Mouse (Mus musculus): Measurements from ENCODE around the gene Art4. TPM values are rescaled to one million over a fixed set of nuclear protein-coding genes. Genes with fewer than 3 reads are reported as not detected.

The Art4 gene
- total RNA-seq, 1 experiment from 2014 or later, result 7.4 TPM

Small RNAs within 50 kb of the gene (microRNA-seq; reads per million reads assigned to microRNA genes)
- 0 reads per million in 2 experiments for gene Gm44364

Other genes with a start within 250 kb of the Art4 start
- gene Plbd1, start 195.8 kb downstream of the Art4 start, total RNA-seq (2021), result 101 and 110 TPM in 2 replicates
- gene Gucy2c, start 76.0 kb downstream of the Art4 start, total RNA-seq (2021), result 0.08 and 0.22 TPM in 2 replicates
- 24.3 and 24.8 TPM in 2 replicates for gene Hist4h4, start 53.3 kb downstream of the Art4 start, total RNA-seq (2021)
- 124 TPM in 2 replicates for gene H2afj, start 49.5 kb downstream of the Art4 start, total RNA-seq (2021)
- 0.38 and 1.1 TPM in 2 replicates for gene BC049715, start 30.1 kb downstream of the Art4 start, total RNA-seq (2021)
- gene Wbp11, start 29.5 kb downstream of the Art4 start, total RNA-seq (2021), result 73.4 and 79.6 TPM in 2 replicates
- 0.22 and 0.38 TPM in 2 replicates for gene Smco3, start 22.3 kb downstream of the Art4 start, total RNA-seq (2021)
- gene Mgp, start 18.1 kb upstream of the Art4 start, total RNA-seq (2021), result 177 and 231 TPM in 2 replicates
- 0.30 TPM in 1 of 2 replicates, not detected in the other for gene Erp27, start 64.4 kb upstream of the Art4 start, total RNA-seq (2021)
- 0.44 TPM in 1 of 2 replicates, not detected in the other for gene Pde6h, start 66.1 kb upstream of the Art4 start, total RNA-seq (2021)
- gene Arhgdib, start 84.2 kb upstream of the Art4 start, total RNA-seq (2021), result 24.4 and 62.7 TPM in 2 replicates